Mouse (Mus musculus) hindbrain, embryonic 16.5 days (tissue): ENCODE results near the gene Adam6a. TPM values are rescaled to one million over a fixed set of nuclear protein-coding genes. Genes with fewer than 3 reads are reported as not detected.
"Not testable (repeated sequence)": the region's sequence is repeated elsewhere in the genome, so short reads cannot be mapped to it uniquely, and the experiment has no call there.

Experiments
- ATAC-seq: fragments of 200-750 bp; cut with Nextera tagmentation; 2 replicates; pipeline ENCODE4 v1.8.0; 2017; ENCODE audit warnings: moderate TSS enrichment, moderate library complexity
- H3K27ac ChIP-seq: fragments of 300-500 bp; sonication (generic); 2 replicates; pipeline ENCODE4 v1.5.1; 2014; ENCODE audit warnings: low read depth, mild to moderate bottlenecking, control low read depth, low read length, moderate library complexity
- H3K27me3 ChIP-seq: fragments of 300-500 bp; sonication (generic); replicated peaks from 2 replicates; pipeline ENCODE4 v1.6.1; 2014; ENCODE audit warnings: low read length; ENCODE audit not compliant: control insufficient read depth, insufficient read depth
- H3K36me3 ChIP-seq: fragments of 300-500 bp; sonication (generic); 2 replicates; pipeline ENCODE4 v1.6.1; 2014; ENCODE audit warnings: mild to moderate bottlenecking, low read length, moderate library complexity, mixed read lengths; ENCODE audit not compliant: control insufficient read depth, insufficient read depth
- H3K4me1 ChIP-seq: fragments of 300-500 bp; sonication (generic); 2 replicates; pipeline ENCODE4 v1.6.1; 2014; ENCODE audit warnings: low read depth, low read length; ENCODE audit not compliant: control insufficient read depth, insufficient read depth
- H3K4me2 ChIP-seq: fragments of 300-500 bp; sonication (generic); 2 replicates; pipeline ENCODE4 v1.6.1; 2014; ENCODE audit warnings: mild to moderate bottlenecking, low read length, control low read depth, moderate library complexity
- H3K4me3 ChIP-seq: fragments of 300-500 bp; sonication (generic); 2 replicates; pipeline ENCODE4 v1.5.1; 2014; ENCODE audit warnings: mild to moderate bottlenecking, low read length, control low read depth, moderate library complexity
- H3K9ac ChIP-seq: fragments of 300-500 bp; sonication (generic); 2 replicates; pipeline ENCODE4 v1.6.1; 2014; ENCODE audit warnings: low read depth, mild to moderate bottlenecking, control low read depth, low read length, moderate library complexity
- H3K9me3 ChIP-seq: fragments of 300-500 bp; sonication (generic); 2 replicates; pipeline ENCODE4 v1.6.1; 2014; ENCODE audit warnings: mild to moderate bottlenecking, low read length, moderate library complexity; ENCODE audit not compliant: control insufficient read depth
- WGBS: fragments of 180-500 bp; shearing (Covaris S2); extraction: QIAGEN DNeasy Blood & Tissue Kit; methylation state at CpG from one replicate; pipeline ENCODE4 v1.1.7; 2014; 5-methylcytosine and 5-hydroxymethylcytosine counted together
- polyA plus RNA-seq: library from polyadenylated mRNA; unstranded; fragments of >200 nt; fragmentation: Nextera tagmentation; extraction: Ambion mirVana; gene quantifications from 2 replicates; pipeline ENCODE4 v1.2.1, GENCODE M21; 2015

Adam6a gene
- not detected in 2 replicates for polyA plus RNA-seq

- H3K27me3 ChIP-seq, ATAC-seq, H3K4me2 ChIP-seq, H3K36me3 ChIP-seq, H3K4me1 ChIP-seq, H3K27ac ChIP-seq, H3K4me3 ChIP-seq, H3K9me3 ChIP-seq, H3K9ac ChIP-seq: not testable (repeated sequence)
- 83% methylated on average over 1 of the region's 1 CpGs for WGBS
Measured at GRCm38 (mm10) chr12:113543608-113544007, at the start of gene Adam6a. Gene Adam6a, plus strand, starts transcription at chr12:113543908.

GRCm38 (mm10) chr12:113525901-113526300 lies 17.8 kb upstream of the Adam6a start:
- H3K9ac ChIP-seq = no peak overlapping the region
- no peaks in the 10 kb centered on the region for H3K36me3 ChIP-seq
- 74% methylated on average over 2 of the region's 2 CpGs for WGBS
- H3K27ac ChIP-seq = no peak overlapping the region
- H3K4me3 ChIP-seq = no peak overlapping the region
- no peaks in the 10 kb centered on the region for H3K4me1 ChIP-seq
- H3K9me3 ChIP-seq = peaks cover 11% of the 10 kb centered on the region
- no peak overlapping the region for H3K4me2 ChIP-seq
- H3K27me3 ChIP-seq = no peaks in the 10 kb centered on the region
- no peak for ATAC-seq

GRCm38 (mm10) chr12:113578241-113578640 lies 34.5 kb downstream of the Adam6a start:
- H3K4me2 ChIP-seq = no peak overlapping the region
- no peak overlapping the region for H3K9ac ChIP-seq
- H3K27me3 ChIP-seq = no peaks in the 10 kb centered on the region
- WGBS = 57% methylated on average over 6 of the region's 6 CpGs
- no peaks in the 10 kb centered on the region for H3K36me3 ChIP-seq
- peaks cover 4% of the 10 kb centered on the region; the same call in 1 of the 2 replicates for H3K9me3 ChIP-seq
- H3K27ac ChIP-seq = no peak overlapping the region
- H3K4me3 ChIP-seq = no peak overlapping the region
- no peaks in the 10 kb centered on the region for H3K4me1 ChIP-seq
- ATAC-seq = no peak

- Histone ChIP-seq H3K9ac (no peak overlapping the region), H3K36me3 (no peaks in the 10 kb centered on the region), H3K27ac (no peak overlapping the region), H3K4me2 (no peak overlapping the region), H3K4me1 (no peaks in the 10 kb centered on the region), H3K27me3 (no peaks in the 10 kb centered on the region), H3K4me3 (no peak overlapping the region), H3K9me3 (no peaks in the 10 kb centered on the region; the same call in 1 of the 2 replicates)
- no peak for ATAC-seq
- 73% methylated on average over 1 of the region's 1 CpGs for WGBS
Measured at GRCm38 (mm10) chr12:113588001-113588400, 44.3 kb downstream of the Adam6a start.

Other genes with a start within 250 kb of the Adam6a start
- not detected in 2 replicates for gene Adam6b, start 54.4 kb upstream of the Adam6a start, polyA plus RNA-seq